Mouse (Mus musculus): ENCODE data around the gene Sphk1.
"Not testable (repeated sequence)": the region's sequence is repeated elsewhere in the genome, so short reads cannot be mapped to it uniquely, and the experiment has no call there.

Gene Sphk1

GRCm38 (mm10) chr11:116530187-116531147, at the start of gene Sphk1:
Gene Sphk1, plus strand, starts transcription at chr11:116530925.
- no peak for DNase-seq (ENCODE audit: low spot score in 2 of 2)

- no peak for DNase-seq (ENCODE audit: low spot score in 2 of 2)
These were observed 49.8 kb upstream of the Sphk1 start for GRCm38 (mm10) chr11:116480975-116481374.

- no peak for DNase-seq (ENCODE audit: low spot score in 2 of 2)
These were observed 48.9 kb upstream of the Sphk1 start for GRCm38 (mm10) chr11:116481776-116482175.

GRCm38 (mm10) chr11:116484261-116484660, 46.5 kb upstream of the Sphk1 start:
- DNase-seq (ENCODE audit: low spot score in 2 of 2), result no peak

- DNase-seq (ENCODE audit: low spot score in 2 of 2), result no peak
These were observed 42.5 kb upstream of the Sphk1 start for GRCm38 (mm10) chr11:116488207-116488606.

- no peak for DNase-seq (ENCODE audit: low spot score in 2 of 2)
These were observed 41.9 kb upstream of the Sphk1 start for GRCm38 (mm10) chr11:116488693-116489375.

- no peak for DNase-seq (ENCODE audit: low spot score in 2 of 2)
These were observed 40.9 kb upstream of the Sphk1 start for GRCm38 (mm10) chr11:116489771-116490231.

- peak; percentile 68 to 77 for DNase-seq (ENCODE audit: low spot score in 2 of 2)
These were observed 40.3 kb upstream of the Sphk1 start for GRCm38 (mm10) chr11:116490232-116491107.

- DNase-seq (ENCODE audit: low spot score in 2 of 2), result no peak
These were observed 39.4 kb upstream of the Sphk1 start for GRCm38 (mm10) chr11:116491338-116491737.

- not testable (repeated sequence) for DNase-seq (ENCODE audit: low spot score in 2 of 2)
These were observed 38.2 kb upstream of the Sphk1 start for GRCm38 (mm10) chr11:116492507-116492906.

GRCm38 (mm10) chr11:116493191-116493590, 37.5 kb upstream of the Sphk1 start:
- DNase-seq (ENCODE audit: low spot score in 2 of 2), result no peak

GRCm38 (mm10) chr11:116493795-116494252, 36.9 kb upstream of the Sphk1 start, which contains the start of gene Prpsap1:
Gene Prpsap1, minus strand, starts transcription at chr11:116494202.
- DNase-seq (ENCODE audit: low spot score in 2 of 2), result no peak

- DNase-seq (ENCODE audit: low spot score in 2 of 2), result peak; percentile 48 to 64
These were observed 36.1 kb upstream of the Sphk1 start for GRCm38 (mm10) chr11:116494474-116495174.

- no peak for DNase-seq (ENCODE audit: low spot score in 2 of 2)
These were observed 33.4 kb upstream of the Sphk1 start for GRCm38 (mm10) chr11:116497313-116497712.

- no peak for DNase-seq (ENCODE audit: low spot score in 2 of 2)
These were observed 32.1 kb upstream of the Sphk1 start for GRCm38 (mm10) chr11:116498596-116498995.

GRCm38 (mm10) chr11:116499018-116499417, 31.7 kb upstream of the Sphk1 start:
- no peak for DNase-seq (ENCODE audit: low spot score in 2 of 2)

- DNase-seq (ENCODE audit: low spot score in 2 of 2), result no peak
These were observed 29.5 kb upstream of the Sphk1 start for GRCm38 (mm10) chr11:116501005-116501746.

- DNase-seq (ENCODE audit: low spot score in 2 of 2), result no peak
These were observed 26.2 kb upstream of the Sphk1 start for GRCm38 (mm10) chr11:116504516-116504915.

- no peak for DNase-seq (ENCODE audit: low spot score in 2 of 2)
These were observed 25.2 kb upstream of the Sphk1 start for GRCm38 (mm10) chr11:116505573-116505972.
